Comparison of ENCODE assay signal across 7 mouse cellular contexts in the genomic region with DNA sequence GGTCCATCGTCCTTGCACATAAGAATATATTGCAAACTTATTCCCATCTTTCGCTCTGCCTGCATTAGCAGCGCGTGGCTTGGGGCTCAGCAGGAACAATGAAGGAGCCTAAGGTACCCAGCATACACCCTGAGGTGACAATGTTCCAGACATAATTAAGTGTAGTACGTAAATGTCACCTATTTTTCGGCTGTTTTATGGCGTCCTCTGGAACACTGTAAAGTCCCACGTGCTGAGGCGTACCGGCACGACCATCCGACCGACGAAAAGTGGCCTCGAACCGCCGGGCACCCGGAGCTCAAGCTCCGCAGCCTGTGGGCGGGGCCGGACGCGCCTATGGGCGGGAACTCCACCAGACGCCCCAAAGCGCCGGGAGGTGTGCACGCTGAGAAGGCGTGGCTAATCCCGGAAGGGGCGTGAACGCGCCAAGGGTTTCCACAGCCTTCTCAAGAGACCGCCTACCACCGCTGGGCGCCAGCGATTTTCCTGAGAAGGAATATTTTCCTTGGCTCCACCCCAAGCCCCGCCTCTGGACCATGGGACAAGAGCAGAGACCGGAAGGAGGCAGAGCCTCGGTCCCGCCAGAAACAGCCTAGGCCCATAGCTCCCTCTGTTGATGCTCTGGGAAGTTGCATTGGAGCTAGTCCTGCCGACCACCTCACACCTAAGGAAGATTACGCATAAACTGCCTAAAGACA. TPM values are rescaled to one million over a fixed set of nuclear protein-coding genes. Genes with fewer than 3 reads are reported as not detected.
DNase-seq lines count a peak whose midpoint lies in the region; ATAC-seq lines count a peak whose summit lies in the region.

A gene (minus strand): TSS at position 316 of the 698 bp plus-strand sequence.

- peak; percentile 100 for DNase-seq in adrenal gland, adult 8-10 months
- peak; percentile 99 for DNase-seq in embryo, embryonic 9.5 days (ENCODE audit: extremely low spot score)
- peak; percentile 100 for DNase-seq in gastrocnemius, postnatal 4 days (ENCODE audit: low spot score in 2 of 2)
- DNase-seq in left cerebral cortex, postnatal 36 days (ENCODE audit: low spot score in 2 of 2): peak; percentile 98 to 100
- peak; percentile 99 for DNase-seq in midbrain, embryonic 11.5 days (ENCODE audit: low spot score, missing footprints)
- peak; percentile 99 for DNase-seq in skeletal muscle tissue, adult 2 months (ENCODE audit: low read depth, low spot score)

- under 1% methylated on average over 43 of the region's 43 CpGs for WGBS in intestine, embryonic 16.5 days
- WGBS in midbrain, embryonic 11.5 days: 2% methylated on average over 43 of the region's 43 CpGs

- H3K27me3 ChIP-seq in intestine, embryonic 16.5 days (replicated peaks; ENCODE audit: control insufficient read depth, insufficient read depth, low read length): no peaks in the 10 kb centered on the region
- no peaks in the 10 kb centered on the region for H3K27me3 ChIP-seq in midbrain, embryonic 11.5 days (ENCODE audit: control insufficient read depth, insufficient read depth, low read length)

- H3K4me1 ChIP-seq in intestine, embryonic 16.5 days (ENCODE audit: control insufficient read depth, insufficient read depth, low read length): 0 out of 2 replicates have a peak, but pooled peaks cover 3% of the 10 kb centered on the region
- no peaks in the 10 kb centered on the region for H3K4me1 ChIP-seq in midbrain, embryonic 11.5 days (ENCODE audit: control insufficient read depth, insufficient read depth, low read length)

- 0 out of 2 replicates have a peak within 1 kb of the TSS, but pooled peaks have one; percentile 35 for H3K27ac ChIP-seq in intestine, embryonic 16.5 days (ENCODE audit: low read length)
- no peak within 1 kb of the TSS for H3K27ac ChIP-seq in midbrain, embryonic 11.5 days (ENCODE audit: low read depth, low read length)

- H3K9ac ChIP-seq in intestine, embryonic 16.5 days (ENCODE audit: low read depth, low read length): peak within 1 kb of the TSS; percentile 62
- H3K9ac ChIP-seq in midbrain, embryonic 11.5 days (ENCODE audit: low read length): peak within 1 kb of the TSS; percentile 46

- H3K4me3 ChIP-seq in intestine, embryonic 16.5 days (ENCODE audit: low read length): peak within 1 kb of the TSS; percentile 55
- H3K4me3 ChIP-seq in midbrain, embryonic 11.5 days (ENCODE audit: low read depth, low read length): peak within 1 kb of the TSS; percentile 39

- peak; percentile 96 for ATAC-seq in intestine, embryonic 16.5 days
- peak; percentile 98 for ATAC-seq in midbrain, embryonic 11.5 days (ENCODE audit: low FRiP score)

- H3K4me2 ChIP-seq in intestine, embryonic 16.5 days (ENCODE audit: low read depth, low read length): peak within 1 kb of the TSS; percentile 68
- H3K4me2 ChIP-seq in midbrain, embryonic 11.5 days: peak within 1 kb of the TSS; percentile 41

- intact Hi-C loops in left cerebral cortex, postnatal 36 days (cut with DNase I): loop anchor here (2.0 to 10.0 kb wide), 3 partner anchors 53 to 224 kb away; no protein-coding TSS in a partner anchor

- no peaks in the 10 kb centered on the region for H3K9me3 ChIP-seq in intestine, embryonic 16.5 days (ENCODE audit: control insufficient read depth, low read length)
- H3K9me3 ChIP-seq in midbrain, embryonic 11.5 days (ENCODE audit: control insufficient read depth, low read length): no peaks in the 10 kb centered on the region

- no peaks in the 10 kb centered on the region for H3K36me3 ChIP-seq in intestine, embryonic 16.5 days (ENCODE audit: control insufficient read depth, insufficient read depth, low read length)
- no peaks in the 10 kb centered on the region for H3K36me3 ChIP-seq in midbrain, embryonic 11.5 days (ENCODE audit: control insufficient read depth, insufficient read depth, low read length)

RNA-seq across cellular contexts. Expression of the gene that starts here (rescaled TPM):
- total RNA-seq in adrenal gland, adult 8-10 months (2022): 10 to 100 TPM in 1 of 4 experiments, 1 to 10 TPM in 3; 5.5 to 10.2 (median 5.9) TPM
- total RNA-seq in gastrocnemius, postnatal 4 days (2021): 1,000 to 10,000 TPM; 1,069 to 1,086 TPM
- 8.0 and 8.5 TPM in 2 replicates for polyA plus RNA-seq in intestine, embryonic 16.5 days (2015; fragmentation: Nextera tagmentation; extraction: Ambion mirVana)
- total RNA-seq in left cerebral cortex, postnatal 36 days (2021): 1 to 10 TPM; 6.7 to 9.6 TPM
- polyA plus RNA-seq in midbrain, embryonic 11.5 days (2014; fragmentation: Nextera tagmentation; extraction: Ambion mirVana): 20.0 and 20.9 TPM in 2 replicates

Comparison
In these comparisons a context has a peak if more than half of its experiments do, and no peak if none do; other contexts are left out.
1. RNA of the gene that starts here (total RNA-seq): 1,069 to 1,086 TPM in gastrocnemius, postnatal 4 days; 6.7 to 9.6 TPM in left cerebral cortex, postnatal 36 days and 5.5 to 10.2 TPM in adrenal gland, adult 8-10 months; every median in the first group is over 10 times any median in the second.
2. Peak in every context shown above with its lines, with median percentiles within 50 percentile points of each other: DNase-seq.